Mouse (Mus musculus) right cerebral cortex, adult 2 months (tissue): Measurements from ENCODE around the gene Anxa2.

ENCODE experiments used
- DNase-seq, 2 experiments: peaks; one replicate each; pipeline ENCODE4 v3.0.0; 2021 to 2022; ENCODE audit warnings: low spot score in 2 of 2

Gene Anxa2

DNA sequence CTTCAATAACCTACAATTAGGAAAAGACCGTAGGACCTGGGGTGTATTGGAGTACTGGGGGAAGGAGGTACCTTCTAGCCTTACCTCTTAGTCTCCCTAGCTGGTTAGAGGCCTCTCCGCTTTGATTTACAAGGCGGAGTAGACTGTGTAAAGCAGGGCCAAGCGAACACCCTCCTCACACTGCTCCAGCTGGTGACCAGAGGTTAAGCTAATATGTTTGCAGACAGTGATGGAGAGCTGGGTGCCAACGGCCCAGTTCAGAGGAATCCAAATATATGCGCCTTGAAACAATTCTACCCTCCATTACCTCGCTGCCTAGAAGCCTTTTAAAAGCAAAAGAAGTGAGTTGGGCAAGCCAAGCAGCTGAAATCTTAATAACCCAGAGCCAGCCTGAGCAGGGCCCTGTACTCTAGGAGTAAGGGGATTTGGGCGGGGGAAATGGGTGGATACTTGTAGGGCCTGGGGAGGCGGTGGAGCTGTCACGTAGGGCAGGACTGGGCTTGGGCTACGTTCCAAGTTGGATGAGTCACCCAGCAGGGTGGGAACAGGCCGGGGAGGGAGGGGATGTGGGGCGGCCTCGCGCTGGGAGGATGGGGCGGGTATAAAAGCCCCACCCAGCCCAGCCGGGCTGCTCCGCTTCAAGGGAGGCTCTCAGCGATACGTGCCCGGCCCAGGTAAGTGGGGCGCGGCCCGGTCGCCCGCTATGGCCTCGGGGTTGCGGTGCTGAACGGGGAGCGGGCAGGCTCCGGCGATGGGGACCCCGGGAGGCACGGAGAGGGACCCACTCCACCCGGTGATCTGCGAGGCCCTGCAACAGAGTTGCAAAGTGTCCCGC lies at the start of gene Anxa2:
Gene Anxa2, plus strand, starts transcription at position 555 of the 835 bp plus-strand sequence.
- peak; percentile 24 to 57 for DNase-seq

DNA sequence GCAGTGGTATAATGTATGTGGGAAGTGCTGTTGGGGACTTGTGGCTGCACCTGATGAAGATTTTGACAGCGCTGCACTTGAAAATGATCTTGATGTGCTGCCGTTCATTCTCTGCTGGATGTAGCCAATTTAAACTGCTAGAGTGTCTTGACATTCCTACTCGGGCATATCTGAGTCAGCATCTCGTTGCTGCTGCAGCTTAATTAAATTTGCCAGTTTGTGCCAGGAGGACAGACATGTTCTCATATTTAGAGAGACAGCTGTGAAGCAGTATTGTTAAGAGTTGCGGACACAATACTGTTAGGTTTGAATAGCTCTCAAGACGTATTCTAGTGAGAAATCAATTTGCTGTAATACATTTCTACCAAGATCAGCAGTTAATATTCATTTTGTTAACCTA lies 48.7 kb upstream of the Anxa2 start:
- no peak for DNase-seq

DNA sequence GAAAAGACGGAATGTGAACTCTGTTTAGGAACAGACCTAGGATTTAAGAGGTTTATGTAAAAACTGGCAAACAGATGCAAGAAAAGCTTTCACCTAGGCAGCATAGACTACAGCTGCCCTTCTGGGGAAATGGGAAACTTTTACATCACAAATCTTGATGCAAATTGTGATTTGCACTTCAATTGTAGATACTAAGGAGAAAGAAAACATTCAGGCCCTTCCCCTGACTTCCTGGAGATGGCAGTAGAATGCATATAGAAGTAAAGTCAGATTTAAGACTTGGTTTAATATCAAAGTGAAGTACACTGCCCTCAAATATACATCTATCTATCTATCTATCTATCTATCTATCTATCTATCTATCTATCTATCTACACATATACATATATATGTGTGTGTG lies 33.9 kb upstream of the Anxa2 start:
- DNase-seq = peak in 1 of 2 experiments; percentile 21

DNA sequence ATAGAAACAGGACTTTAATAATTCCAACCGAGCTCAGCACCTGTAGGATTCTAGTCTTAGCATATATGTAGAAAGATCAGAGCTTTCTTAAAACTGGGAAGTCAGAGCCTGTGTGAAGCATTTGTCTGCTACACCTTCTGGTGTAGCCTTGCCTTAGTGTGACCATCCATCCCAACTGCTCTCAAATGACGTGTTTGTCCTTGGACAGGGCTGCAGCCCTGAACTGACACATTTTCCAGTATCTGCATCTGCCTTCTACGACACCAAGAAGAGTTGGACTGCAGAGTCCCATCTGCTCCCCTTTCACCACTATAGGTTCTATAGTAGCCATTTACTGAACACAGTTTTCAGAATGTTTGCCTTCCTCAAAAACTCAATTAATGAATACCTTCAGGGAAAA lies 22.9 kb upstream of the Anxa2 start:
- no peak for DNase-seq

DNA sequence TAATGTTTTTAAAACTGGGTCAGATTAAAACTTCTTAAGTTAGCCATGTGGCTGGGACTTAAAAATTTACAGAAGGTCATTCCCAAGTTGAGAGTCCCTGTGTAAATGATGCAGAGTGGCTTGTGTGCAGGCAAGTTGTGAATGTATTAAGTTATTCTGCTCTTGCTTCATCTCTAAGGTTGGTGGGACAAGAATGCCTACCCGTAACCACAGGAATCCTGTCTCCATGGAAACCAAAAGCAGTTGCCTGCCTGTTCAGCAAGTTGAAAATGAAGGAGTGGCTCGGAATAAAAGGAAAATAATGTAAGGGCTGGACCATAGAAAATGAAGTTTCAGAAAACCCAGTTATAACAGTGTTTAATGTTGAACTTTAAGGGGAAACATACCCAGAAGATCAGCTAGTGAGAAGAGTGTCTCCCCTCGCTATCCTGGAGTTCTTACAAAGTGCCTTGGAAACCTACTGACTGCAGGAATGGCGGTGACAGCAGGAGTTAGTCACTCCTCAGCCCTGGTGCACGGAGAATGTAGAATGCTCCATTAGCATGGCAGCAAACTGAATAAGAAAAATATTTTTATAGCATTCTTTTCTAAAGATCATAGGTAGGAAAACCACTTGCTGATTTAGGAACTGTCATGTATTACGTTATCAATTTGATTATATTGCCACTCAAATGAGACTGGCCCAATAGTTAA lies 21.4 kb upstream of the Anxa2 start:
- peak; percentile 12 to 19 for DNase-seq

DNA sequence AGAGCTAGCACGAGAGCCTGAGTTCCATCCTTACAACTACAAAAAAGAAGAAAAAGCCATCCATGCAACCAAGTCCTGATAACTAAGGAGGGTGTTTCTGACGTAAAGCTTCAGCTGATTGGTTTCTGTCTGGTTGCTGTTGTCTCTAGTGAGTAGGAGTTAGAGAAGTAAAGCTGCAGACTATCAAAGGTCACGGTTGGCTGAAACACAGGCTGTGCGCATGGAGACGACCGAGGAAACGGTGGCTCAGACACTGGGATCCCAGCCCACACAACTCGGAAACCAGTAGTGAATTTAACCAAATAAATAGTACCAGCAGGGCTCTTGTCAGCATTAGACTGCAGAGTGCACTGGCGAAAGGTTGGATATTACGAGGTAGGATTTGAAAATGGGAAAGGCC lies 18.2 kb upstream of the Anxa2 start:
- no peak for DNase-seq

DNA sequence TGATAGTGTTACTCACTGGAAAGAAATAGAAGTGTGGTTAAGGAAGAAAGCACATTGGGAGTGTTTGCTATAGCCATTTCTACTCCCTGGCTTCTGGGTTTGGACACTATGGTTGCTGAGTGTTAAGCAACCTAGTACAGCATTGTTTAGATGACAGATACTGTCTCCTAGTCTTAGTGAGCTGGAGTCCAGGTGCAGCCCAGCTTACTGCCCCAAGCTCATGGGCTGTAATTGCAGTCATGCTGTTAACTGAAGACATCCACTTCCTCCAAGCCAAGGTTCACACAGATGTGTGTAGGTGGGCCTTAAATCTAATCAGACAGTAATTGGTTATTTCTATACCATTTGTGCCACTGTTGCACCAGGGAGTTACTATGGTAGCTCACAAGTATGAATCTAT lies 17.8 kb upstream of the Anxa2 start:
- DNase-seq = no peak

DNA sequence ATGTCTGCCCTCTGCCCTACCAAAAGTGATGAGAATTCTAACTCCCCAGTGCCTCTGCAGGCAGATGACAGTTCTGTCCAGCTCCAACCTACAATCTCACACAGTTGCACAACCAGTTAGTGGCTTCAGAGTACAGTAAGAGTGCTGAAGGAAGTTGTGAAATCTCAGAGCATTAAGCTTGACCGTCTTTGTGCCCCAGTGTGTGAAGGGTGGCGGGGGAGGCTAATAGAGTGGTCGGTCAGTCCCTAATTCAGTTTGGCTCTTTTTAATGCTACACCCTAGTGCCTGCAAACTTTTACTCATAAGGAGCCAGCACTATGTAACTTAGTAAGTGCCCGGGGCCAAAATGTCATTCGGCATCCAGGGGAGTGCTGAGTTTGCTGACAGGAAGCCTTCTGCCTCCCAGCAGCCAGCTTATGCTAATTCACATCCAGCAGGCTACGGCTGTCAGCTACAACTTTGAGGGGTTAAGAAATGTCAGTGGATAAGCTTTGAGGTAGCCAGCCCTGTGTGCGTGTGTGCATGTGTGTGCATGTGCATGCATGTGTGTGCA lies 13.5 kb upstream of the Anxa2 start:
- DNase-seq = no peak

DNA sequence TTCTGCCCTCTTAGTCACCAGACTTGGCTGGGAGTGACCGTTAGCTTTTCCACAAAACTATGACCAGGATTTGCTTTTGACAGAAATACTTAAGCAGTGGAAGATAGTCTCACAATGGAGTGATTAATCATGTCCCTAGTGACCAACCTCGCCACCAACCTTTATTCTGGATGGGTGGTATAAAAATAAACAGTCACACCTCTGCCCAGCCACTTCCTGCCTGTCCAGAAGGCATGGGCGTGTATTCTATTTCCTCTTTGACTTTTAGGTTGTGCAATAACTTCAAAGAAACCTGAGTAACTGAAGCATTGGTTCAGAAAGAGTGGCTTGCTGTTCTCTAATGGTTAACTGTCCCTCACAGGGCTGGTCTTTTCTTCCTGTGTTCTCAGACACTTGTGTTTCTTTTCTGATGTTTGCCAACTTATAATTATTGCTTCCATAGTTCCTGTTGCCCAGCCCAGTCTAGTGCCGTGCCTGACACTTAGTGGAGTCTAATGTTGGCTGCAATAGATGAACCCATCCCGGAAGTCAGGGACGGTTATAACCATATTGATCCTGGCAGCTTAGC lies 10.9 kb upstream of the Anxa2 start:
- no peak for DNase-seq

DNA sequence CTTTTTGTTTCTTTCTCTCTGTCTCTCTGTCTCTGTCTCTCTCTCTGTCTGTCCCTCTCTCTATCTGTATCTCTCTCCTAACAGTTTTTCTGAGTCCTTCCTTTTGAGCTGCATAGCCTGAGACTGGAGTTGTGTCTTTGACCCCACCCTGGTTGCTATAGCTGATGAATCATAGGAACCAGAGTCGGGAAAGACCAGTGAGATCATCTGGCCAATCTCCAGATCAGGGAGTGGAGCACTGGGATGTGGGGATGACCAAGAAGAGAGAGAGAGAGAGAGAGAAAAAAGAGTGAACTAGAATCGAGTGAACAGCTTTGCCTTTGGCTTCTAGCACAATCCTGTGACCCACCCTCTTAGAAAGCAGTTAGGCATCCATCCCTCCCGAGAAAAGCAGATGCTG lies 10.2 kb upstream of the Anxa2 start:
- DNase-seq = no peak

DNA sequence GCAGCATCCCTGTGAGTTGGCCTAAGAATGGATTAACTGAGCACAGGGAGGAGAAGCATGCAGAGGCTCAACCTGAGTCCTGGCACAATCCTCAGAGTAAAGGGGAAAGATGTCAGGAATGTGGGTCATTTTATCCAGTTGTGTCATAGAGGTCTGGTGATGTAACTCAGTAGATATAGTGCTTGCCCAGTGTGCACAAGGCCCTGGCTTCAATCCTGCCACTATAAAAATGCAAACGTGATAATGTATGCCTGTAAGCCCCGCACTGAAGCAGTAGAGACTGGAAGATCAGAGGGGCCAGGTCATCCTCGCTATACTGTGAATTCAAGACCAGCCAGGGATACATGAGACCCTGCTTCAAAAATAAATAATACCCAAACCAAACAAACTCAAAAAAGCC lies 4.6 kb upstream of the Anxa2 start:
- no peak for DNase-seq

DNA sequence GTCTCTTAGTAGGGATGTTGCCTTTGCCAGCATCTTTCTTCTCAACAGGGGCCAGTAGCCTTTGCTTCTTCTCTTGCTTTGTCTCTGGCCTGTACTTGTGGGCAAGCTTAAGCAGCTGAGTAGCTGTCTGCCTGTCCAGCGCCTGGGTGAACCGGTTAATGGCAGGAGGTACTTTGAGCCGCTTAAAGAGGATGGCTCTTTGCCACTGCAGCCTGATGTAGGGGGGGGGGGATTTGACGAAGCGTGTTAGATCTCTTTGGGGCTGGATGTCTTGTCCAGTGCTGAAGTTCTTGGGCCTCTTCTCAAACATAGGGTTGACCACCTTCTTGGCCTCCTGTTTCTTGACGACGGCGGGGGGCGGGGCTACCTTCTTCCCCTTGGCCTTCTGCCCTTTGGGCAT lies 2.8 kb upstream of the Anxa2 start:
- no peak for DNase-seq

DNA sequence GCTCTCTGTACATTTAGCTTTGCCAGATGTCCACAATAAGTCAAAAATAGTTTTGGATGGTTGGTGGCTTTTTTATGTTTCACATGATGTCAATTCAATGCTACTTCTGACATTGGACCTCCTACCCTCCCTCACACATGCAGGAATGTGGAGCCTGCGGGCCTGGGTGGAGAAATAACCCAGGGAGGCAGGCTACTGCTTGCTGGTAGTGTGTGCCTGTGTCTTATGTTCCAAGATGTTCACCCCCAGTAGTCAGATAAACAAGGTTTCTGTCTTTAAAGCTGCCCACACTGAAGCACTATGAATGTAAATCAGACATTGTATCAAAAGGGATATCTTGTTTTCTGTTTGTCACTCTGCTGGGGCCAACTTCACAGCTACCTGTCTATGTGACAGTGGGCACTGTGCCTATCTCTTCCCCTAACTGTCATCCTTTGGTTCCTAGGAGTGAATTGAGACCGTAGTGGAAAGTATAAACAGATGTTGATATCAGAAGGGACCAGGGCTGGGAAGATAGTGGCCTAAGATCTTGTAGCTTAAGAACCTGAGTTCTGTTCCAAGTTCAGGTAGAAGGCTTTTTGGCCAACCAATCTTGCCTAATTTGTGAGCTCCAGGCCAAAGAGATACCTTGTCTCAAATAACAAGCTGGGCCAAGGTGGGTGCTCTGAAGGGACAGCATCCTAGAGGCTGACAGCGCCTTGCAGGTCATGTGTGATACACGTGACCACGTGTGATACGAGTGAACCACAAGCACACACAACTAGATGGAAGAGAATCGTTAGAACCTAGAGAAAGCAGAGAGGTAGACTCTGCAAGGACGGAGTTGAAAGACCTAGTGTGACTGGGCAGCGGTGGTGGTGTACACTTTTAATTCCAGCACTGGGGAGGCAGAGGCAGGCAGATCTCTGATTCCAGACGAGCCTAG lies 1.3 kb upstream of the Anxa2 start:
- no peak for DNase-seq

DNA sequence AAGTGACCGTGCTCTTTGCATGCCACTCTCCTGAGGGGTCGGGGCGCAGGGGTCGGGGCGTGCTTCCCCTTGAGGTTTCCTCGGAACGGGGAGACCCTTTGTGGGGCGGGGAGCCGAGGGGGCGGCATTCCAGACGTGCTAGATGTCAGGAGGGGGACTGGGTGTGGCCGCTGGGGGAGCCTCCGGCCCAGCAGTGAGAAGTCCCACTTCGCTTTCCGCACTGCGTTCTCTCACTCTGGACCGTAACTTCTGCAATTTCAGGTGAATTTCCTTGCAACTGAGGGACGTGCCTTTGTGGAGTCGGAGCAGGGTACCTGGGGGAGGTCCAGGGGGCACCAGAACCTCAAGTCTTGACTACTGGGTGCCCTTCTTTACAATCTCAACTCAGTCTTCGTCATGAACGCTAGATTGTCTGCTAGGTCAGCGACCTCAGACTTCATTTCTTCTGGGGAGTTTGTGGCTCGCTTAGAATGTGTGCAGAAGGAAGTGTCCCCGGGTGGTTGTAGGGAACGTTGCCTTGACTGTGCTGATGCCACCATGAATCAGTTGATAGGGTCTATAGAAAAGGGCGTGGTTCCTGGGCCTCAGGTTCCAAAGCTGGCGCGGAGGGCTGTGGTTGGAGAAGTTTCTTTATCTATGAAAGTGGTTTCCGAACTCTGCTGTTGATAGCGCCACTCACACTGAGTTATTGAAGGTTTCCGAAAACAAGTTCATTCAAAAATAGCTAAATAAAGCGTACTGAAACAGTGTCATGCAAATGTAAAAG lies 664 bp downstream of the Anxa2 start:
- DNase-seq = no peak

DNA sequence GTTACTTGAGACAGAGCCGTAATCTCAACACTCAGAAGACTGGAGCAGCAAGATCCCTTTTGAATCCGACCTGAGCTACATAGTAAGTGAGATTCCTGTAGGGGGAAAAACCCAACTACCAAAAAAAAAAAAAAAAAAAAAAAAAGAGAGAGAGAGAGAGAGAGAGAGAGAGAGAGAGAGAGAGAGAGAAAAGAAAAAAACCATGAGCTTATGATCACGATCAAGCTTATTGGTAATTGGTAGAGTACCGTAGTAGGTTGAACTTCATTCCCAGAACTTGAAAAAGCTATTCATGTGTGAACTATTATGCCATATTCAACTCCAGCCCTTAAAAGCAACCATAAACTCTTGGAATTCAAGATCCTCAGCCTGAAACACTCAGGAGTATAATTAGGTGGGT lies 1.3 kb downstream of the Anxa2 start:
- DNase-seq = no peak

DNA sequence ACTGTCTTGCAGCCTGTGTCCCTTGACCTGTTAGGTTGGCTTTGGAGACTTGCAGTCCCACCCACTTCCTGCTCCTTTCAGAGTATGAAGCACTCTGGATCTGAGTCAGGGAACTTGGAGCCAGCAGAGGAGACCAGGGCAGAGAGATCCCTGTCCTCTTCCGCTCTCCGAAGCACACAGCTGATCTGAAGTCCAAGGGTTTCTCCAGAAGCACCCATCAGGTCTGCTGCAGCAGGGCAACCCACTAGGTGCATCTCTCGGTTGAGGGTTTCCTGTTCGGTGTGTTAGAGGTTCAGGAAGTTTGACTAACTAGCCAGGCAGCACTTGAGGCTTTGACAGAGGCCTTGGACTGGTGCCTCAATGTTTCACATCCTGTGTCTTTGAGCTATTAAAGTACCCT lies 2.0 kb downstream of the Anxa2 start:
- no peak for DNase-seq

DNA sequence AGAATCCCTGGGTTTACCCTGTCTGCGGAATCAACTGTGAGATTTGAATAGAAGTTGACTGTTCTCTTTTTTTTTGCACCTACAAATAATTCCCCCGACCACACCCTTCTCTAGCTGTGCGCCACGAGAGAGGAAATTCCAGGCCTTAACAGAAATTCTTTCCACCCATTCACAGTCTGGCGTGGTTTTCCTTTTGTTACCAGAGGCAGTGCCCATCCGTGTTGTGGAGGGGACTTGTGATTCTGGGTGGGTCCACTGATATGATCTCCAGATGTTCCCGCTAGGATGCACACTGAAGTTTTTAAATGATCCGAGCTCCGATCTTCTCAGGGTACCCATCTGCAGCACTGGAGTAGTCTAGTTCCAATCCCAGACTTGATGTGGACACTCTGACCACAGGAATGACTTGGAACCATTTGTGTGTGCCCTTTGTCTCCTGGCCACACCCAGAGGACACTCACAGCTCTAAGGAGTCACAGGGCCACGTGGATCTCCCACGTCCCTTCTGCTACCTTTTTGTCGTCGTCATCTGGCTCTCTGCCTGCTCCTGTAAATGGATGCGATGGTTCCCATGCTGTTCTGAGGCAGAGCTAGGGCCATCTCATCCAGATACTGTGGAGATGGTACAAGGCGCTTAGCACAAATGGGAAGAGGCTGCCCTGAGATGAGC lies 3.1 kb downstream of the Anxa2 start:
- DNase-seq = no peak

DNA sequence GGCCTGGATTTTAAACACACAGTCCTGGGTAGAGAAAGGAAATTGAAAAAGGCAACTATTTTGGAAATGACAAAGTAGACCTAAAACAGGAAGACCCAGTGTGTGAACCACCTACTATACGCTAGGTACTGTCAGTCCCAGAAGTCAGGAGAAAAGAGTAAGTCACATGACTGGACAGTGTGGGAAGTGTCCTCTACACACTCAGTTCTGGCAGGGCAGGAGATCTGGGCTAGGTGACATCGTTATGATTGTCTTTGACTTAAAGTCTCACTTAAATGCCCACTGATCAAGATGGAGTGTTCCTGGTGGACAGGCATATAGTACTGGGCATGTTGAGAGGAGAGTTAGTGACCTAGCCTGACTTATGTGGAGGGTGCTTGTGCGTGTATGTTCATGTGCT lies 3.7 kb downstream of the Anxa2 start:
- no peak for DNase-seq

DNA sequence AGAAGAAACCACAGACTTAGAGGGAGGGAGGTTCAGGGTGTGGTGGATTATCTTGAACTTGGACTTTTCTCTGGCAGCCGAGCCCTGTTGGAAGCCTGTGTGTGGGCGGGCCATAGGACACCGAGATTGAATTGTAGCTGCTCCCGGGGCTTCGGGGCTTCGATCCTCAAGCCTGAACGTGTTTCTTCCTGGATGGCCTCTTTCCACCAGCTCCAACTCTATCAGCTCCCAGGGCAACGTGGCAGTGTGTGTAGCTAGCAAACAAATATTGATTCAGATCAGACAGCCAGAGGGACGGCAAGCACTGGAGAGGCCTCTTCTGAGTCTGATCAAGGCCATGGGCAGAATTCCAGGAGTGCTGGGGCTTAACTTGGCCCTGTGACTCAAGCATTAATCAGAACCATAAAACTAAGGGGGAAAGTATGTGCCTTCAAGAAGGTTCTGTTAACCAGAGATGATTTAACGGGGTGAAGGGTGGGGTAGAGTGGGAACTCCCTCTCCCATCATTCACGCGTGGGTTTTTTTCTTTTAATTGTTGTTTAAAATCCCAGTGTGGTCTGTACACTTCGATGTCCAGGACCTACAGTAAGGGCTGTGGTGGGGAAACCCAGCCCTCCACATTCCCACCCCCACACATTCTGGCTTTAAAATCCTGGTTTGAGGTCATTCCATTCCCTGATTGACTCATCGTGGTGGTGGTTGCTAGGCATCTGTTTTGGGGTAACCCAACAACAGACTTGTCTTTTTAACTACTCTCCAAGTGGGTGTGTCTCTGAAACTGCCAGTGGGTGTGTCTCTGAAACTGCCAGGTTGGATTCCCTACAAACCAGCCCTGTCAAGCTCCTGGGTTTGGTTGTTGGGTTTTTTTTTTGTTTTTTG lies 4.6 kb downstream of the Anxa2 start:
- no peak for DNase-seq
